ENCODE assay signal across 14 mouse cellular contexts in genomic region chr13:43272303-43273135, GRCm38 (mm10). TPM values are rescaled to one million over a fixed set of nuclear protein-coding genes. Genes with fewer than 3 reads are reported as not detected.
DNase-seq lines count a peak whose midpoint lies in the region; ATAC-seq and TF ChIP-seq lines count a peak whose summit lies in the region.
"Had no signal": no experiment of that assay in that cellular context is flagged by ENCODE, and none has a peak within 500 bp of the region (broad histone marks: within the 10 kb centered on the region; RNA-seq: fewer than 3 reads in every experiment).

No protein-coding gene starts in this region.

- H3K27ac ChIP-seq in cerebellum, adult 2 months (ENCODE audit: insufficient read depth, low read length): peak overlapping the region; percentile 92
- peak overlapping the region; percentile 50 for H3K27ac ChIP-seq in heart, embryonic 16.5 days (ENCODE audit: low read length)
- no peak overlapping the region for H3K27ac ChIP-seq in liver, embryonic 12.5 days
- H3K27ac ChIP-seq: intestine, embryonic 15.5 days; limb, embryonic 12.5 days; midbrain, embryonic 12.5 days had no signal

- no peaks in the 10 kb centered on the region for H3K36me3 ChIP-seq in heart, embryonic 16.5 days (ENCODE audit: control insufficient read depth, insufficient read depth)
- H3K36me3 ChIP-seq in liver, embryonic 12.5 days: no peaks in the 10 kb centered on the region
- H3K36me3 ChIP-seq: intestine, embryonic 15.5 days; limb, embryonic 12.5 days; midbrain, embryonic 12.5 days had no signal

- peak; percentile 71; the same call in 1 of the 2 replicates for ATAC-seq in heart, embryonic 16.5 days (replicated peaks; ENCODE audit: extremely low read depth, insufficient read depth, low FRiP score)
- no peak for ATAC-seq in liver, embryonic 12.5 days
- ATAC-seq: intestine, embryonic 15.5 days had no signal

- no peak overlapping the region for H3K9ac ChIP-seq in heart, embryonic 16.5 days (ENCODE audit: low read length)
- no peak overlapping the region for H3K9ac ChIP-seq in liver, embryonic 12.5 days
- H3K9ac ChIP-seq: intestine, embryonic 15.5 days; limb, embryonic 12.5 days; midbrain, embryonic 12.5 days had no signal

- TF ChIP-seq CTCF in cerebellum, adult 2 months (IDR thresholded peaks at IDR 0.05; ENCODE audit: borderline replicate concordance, insufficient read depth, low read depth, low read length): no peak

- DNase-seq in cerebellum, adult 2 months: peak in 1 of 2 experiments; percentile 51
- no peak for DNase-seq in cerebellum, postnatal 4 days (ENCODE audit: low spot score in 2 of 2)
- DNase-seq in heart, postnatal 36 days: no peak
- DNase-seq in right cerebral cortex, adult 18-20 months: peak; percentile 73
- no peak for DNase-seq in right cerebral cortex, postnatal 4 days
- no peak for DNase-seq in testis, postnatal 14 days (ENCODE audit: low spot score)
- DNase-seq: adrenal gland, adult 2 months; cerebellum, adult 9-10 months; kidney, postnatal 14 days had no signal

- no peaks in the 10 kb centered on the region for H3K27me3 ChIP-seq in cerebellum, adult 2 months (ENCODE audit: control insufficient read depth, insufficient read depth, low read length)
- no peaks in the 10 kb centered on the region for H3K27me3 ChIP-seq in heart, embryonic 16.5 days (ENCODE audit: control insufficient read depth, insufficient read depth, low read length)
- no peaks in the 10 kb centered on the region for H3K27me3 ChIP-seq in liver, embryonic 12.5 days (replicated peaks)
- H3K27me3 ChIP-seq: intestine, embryonic 15.5 days; limb, embryonic 12.5 days had no signal

- no peaks in the 10 kb centered on the region for H3K9me3 ChIP-seq in heart, embryonic 16.5 days (replicated peaks; ENCODE audit: control insufficient read depth, low read length)
- no peaks in the 10 kb centered on the region for H3K9me3 ChIP-seq in liver, embryonic 12.5 days (replicated peaks)
- H3K9me3 ChIP-seq: intestine, embryonic 15.5 days; midbrain, embryonic 12.5 days had no signal

- peaks cover 56% of the 10 kb centered on the region for H3K4me1 ChIP-seq in cerebellum, adult 2 months (ENCODE audit: control insufficient read depth, insufficient read depth, low read length)
- H3K4me1 ChIP-seq in heart, embryonic 16.5 days (ENCODE audit: control insufficient read depth, insufficient read depth, low read length): peaks cover 21% of the 10 kb centered on the region
- peaks cover 18% of the 10 kb centered on the region for H3K4me1 ChIP-seq in liver, embryonic 12.5 days
- H3K4me1 ChIP-seq: intestine, embryonic 15.5 days had no signal

- no peak for TF ChIP-seq POLR2A in cerebellum, adult 2 months (IDR thresholded peaks at IDR 0.05; ENCODE audit: borderline replicate concordance, insufficient read depth, low read length)

- no peak overlapping the region for H3K4me2 ChIP-seq in heart, embryonic 16.5 days (ENCODE audit: low read depth, low read length)
- H3K4me2 ChIP-seq in liver, embryonic 12.5 days: no peak overlapping the region
- H3K4me2 ChIP-seq: intestine, embryonic 15.5 days; limb, embryonic 12.5 days; midbrain, embryonic 12.5 days had no signal

- 48% methylated on average over 13 of the region's 13 CpGs for WGBS in cerebellum, adult 2 months
- WGBS in heart, embryonic 16.5 days: 41% methylated on average over 13 of the region's 13 CpGs
- 67% methylated on average over 13 of the region's 13 CpGs for WGBS in liver, embryonic 12.5 days (ENCODE audit: insufficient replicate concordance)

- intact Hi-C loops in heart, postnatal 36 days (cut with DNase I): no loop called here

- H3K4me3 ChIP-seq in cerebellum, adult 2 months (replicated peaks; ENCODE audit: insufficient read depth, low read depth, low read length): no peak overlapping the region
- no peak overlapping the region for H3K4me3 ChIP-seq in heart, embryonic 16.5 days (ENCODE audit: low read length)
- no peak overlapping the region for H3K4me3 ChIP-seq in liver, embryonic 12.5 days
- H3K4me3 ChIP-seq: intestine, embryonic 15.5 days; limb, embryonic 12.5 days; midbrain, embryonic 12.5 days had no signal

RNA-seq across cellular contexts. Expression of gene Gfod1, which starts 31.5 kb away (rescaled TPM):
- 47.5 and 53.1 TPM in 2 replicates for polyA plus RNA-seq in cerebellum, adult 2 months (2012; rRNA removed)
- polyA plus RNA-seq in heart, embryonic 16.5 days (2015; fragmentation: Nextera tagmentation; extraction: Ambion mirVana): 0.92 and 0.93 TPM in 2 replicates
- total RNA-seq in heart, postnatal 36 days (2021): 10 to 100 TPM; 26.8 to 36.3 TPM
- 0.18 and 0.54 TPM in 2 replicates for polyA plus RNA-seq in liver, embryonic 12.5 days (2016; fragmentation: Nextera tagmentation; extraction: Ambion mirVana)

Comparison
In these comparisons a context has a peak if more than half of its experiments do, and no peak if none do; other contexts are left out.
1. RNA of gene Gfod1, which starts 31.5 kb away (polyA plus RNA-seq): 47.5 to 53.1 TPM in cerebellum, adult 2 months; 0.92 to 0.93 TPM in heart, embryonic 16.5 days and 0.18 to 0.54 TPM in liver, embryonic 12.5 days; every median in the first group is over 10 times any median in the second.